Mouse (Mus musculus): ENCODE results near the gene Adh4. TPM values are rescaled to one million over a fixed set of nuclear protein-coding genes. Genes with fewer than 3 reads are reported as not detected.
"Not testable (repeated sequence)": the region's sequence is repeated elsewhere in the genome, so short reads cannot be mapped to it uniquely, and the experiment has no call there.

The Adh4 gene
- polyA plus RNA-seq, 1 experiment from 2014 or later, result not detected

DNA sequence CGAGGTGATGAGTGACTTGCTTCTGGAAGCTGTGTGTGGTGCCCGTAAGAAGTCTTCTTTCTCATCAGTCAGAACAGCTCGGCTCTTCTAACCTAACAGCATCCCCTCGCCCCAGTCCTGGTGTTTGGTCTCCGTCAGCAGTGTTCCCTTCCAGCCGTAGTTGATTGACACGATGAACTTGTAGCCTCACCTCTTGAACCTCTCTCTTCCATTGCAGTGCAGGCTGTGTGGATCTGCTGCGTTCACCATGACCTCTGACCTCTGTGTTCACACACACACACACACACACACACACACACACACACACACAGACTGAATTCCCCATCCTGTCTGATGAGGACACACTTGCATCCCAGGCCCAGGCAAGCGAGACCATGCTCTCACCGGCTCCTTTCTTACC lies 36.9 kb downstream of the Adh4 start:
- no peak for ATAC-seq (ENCODE audit: borderline replicate concordance, extremely low read depth, low FRiP score, low TSS enrichment)
- Histone ChIP-seq H3K36me3 (peaks cover 88% of the 10 kb centered on the region), H3K4me1 (no peaks in the 10 kb centered on the region), H3K27ac (no peak overlapping the region), H3K4me3 (no peak overlapping the region), H3K9me3 (no peaks in the 10 kb centered on the region), H3K27me3 (no peaks in the 10 kb centered on the region), H3K4me2 (no peak overlapping the region), H3K9ac (no peak overlapping the region)
- WGBS, result 82% methylated on average over 10 of the region's 10 CpGs

DNA sequence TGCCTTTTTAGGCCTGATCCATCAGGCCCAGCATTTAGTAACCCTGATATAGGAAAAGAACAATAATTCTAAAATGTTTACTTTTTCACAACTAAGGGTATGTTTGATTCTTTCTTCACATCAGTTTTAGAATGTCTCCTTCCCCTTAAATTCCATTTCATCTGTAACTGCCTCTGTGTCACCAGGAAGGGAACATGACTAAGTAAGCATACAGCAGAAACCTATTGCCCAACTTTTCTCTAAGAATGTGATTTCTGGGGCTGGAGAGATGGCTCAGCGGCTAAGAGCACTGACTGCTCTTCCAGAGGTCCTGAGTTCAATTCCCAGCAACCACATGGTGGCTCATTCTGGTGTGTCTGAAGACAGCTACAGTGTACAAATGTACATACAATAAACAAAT lies 39.0 kb downstream of the Adh4 start:
- H3K36me3 ChIP-seq, result peaks cover 91% of the 10 kb centered on the region

DNA sequence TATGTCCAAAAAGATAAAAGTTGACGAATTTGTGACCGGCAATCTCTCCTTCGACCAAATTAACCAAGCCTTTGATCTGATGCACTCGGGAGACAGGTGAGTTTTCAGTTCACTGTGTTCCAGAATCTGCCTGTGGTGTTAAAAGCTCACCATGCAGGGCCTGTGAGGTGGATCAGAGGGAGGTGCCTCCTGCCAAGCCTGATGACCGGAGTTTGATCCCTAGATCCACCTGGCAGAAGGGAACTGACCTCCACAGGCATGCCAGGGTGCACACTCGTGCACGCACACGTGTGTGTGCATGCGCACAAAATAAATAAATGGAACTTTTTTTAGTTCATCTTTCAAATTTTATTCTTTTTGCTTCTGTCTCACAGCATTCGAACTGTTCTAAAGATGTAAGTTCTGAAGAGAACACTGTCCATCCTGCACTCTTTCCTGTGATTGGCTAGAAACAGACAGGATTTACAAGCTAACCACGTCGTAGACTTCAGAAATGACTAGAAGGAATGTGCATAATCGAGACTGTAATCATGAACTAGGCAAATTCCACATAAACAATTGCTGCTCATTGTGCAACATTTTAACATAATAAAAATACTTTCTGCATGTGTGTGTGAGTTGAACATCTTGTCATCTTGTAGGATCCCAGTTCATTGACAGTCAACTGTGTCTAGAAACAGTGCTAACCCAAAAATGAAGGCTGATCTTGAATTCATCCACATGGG lies 39.6 kb downstream of the Adh4 start:
- H3K36me3 ChIP-seq, result peaks cover 91% of the 10 kb centered on the region
- no peak overlapping the region for H3K4me2 ChIP-seq
- no peak overlapping the region for H3K9ac ChIP-seq
- no peak overlapping the region for H3K4me3 ChIP-seq
- 81% methylated on average over 13 of the region's 13 CpGs for WGBS
- H3K27ac ChIP-seq, result no peak overlapping the region
- no peak for ATAC-seq (ENCODE audit: borderline replicate concordance, extremely low read depth, low FRiP score, low TSS enrichment)
- no peaks in the 10 kb centered on the region for H3K9me3 ChIP-seq
- no peaks in the 10 kb centered on the region for H3K4me1 ChIP-seq
- H3K27me3 ChIP-seq, result no peaks in the 10 kb centered on the region

More for the DNA sequence above, 39.0 kb downstream of the Adh4 start:
- Histone ChIP-seq H3K4me3 (no peak overlapping the region), H3K27me3 (no peaks in the 10 kb centered on the region), H3K4me1 (no peaks in the 10 kb centered on the region), H3K27ac (no peak overlapping the region), H3K4me2 (no peak overlapping the region), H3K9me3 (no peaks in the 10 kb centered on the region), H3K9ac (no peak overlapping the region)
- WGBS, result 86% methylated on average over 1 of the region's 1 CpGs
- no peak for ATAC-seq (ENCODE audit: borderline replicate concordance, extremely low read depth, low FRiP score, low TSS enrichment)

DNA sequence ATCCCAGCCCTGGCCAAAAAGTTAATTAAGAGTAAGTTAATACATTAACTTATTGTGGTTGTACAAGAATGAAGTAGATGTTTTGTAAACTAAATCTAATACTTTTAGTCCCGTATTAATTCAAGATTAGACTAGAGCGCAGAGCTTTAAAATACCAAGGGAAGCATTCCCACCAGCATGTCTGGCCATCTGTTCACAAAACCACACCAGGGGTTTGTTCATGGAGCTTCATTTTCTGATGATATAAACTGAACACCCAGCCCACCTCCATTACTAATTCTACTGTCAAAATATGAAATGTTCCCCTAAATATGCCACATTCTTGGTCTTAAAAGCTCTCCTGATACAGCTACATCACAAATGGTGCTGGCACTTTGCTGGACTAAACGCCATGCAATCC lies 43.2 kb downstream of the Adh4 start:
- peaks cover 88% of the 10 kb centered on the region for H3K36me3 ChIP-seq

DNA sequence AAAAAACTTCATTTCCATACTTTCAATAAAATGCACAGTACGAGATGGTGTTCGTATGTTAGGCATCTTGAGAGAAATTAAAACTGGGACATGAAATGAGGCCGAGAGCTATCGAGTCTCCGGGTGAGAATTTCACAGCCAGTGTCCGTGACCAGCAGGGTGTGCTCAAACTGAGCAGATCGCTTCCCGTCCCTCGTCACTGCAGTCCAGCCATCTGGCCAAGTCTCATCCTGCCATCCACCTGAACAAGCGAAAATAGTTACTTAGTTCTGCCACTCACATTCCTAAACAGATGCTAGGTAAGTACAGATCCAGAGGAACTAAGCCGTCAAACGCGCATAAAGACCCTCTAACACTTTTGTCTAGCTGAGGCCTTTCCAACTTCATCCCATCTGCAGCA lies 45.0 kb downstream of the Adh4 start:
- no peak overlapping the region for H3K9ac ChIP-seq
- no peak overlapping the region for H3K4me3 ChIP-seq
- H3K27ac ChIP-seq, result no peak overlapping the region
- H3K36me3 ChIP-seq, result peaks cover 86% of the 10 kb centered on the region
- no peaks in the 10 kb centered on the region for H3K9me3 ChIP-seq
- 79% methylated on average over 13 of the region's 13 CpGs for WGBS
- no peak for ATAC-seq (ENCODE audit: borderline replicate concordance, extremely low read depth, low FRiP score, low TSS enrichment)
- H3K4me1 ChIP-seq, result no peaks in the 10 kb centered on the region
- no peak overlapping the region for H3K4me2 ChIP-seq
- H3K27me3 ChIP-seq, result no peaks in the 10 kb centered on the region

More for the DNA sequence above, 43.2 kb downstream of the Adh4 start:
- Histone ChIP-seq H3K27ac (no peak overlapping the region), H3K27me3 (no peaks in the 10 kb centered on the region), H3K9ac (no peak overlapping the region), H3K4me2 (no peak overlapping the region), H3K4me3 (no peak overlapping the region), H3K9me3 (no peaks in the 10 kb centered on the region), H3K4me1 (no peaks in the 10 kb centered on the region)
- ATAC-seq (ENCODE audit: borderline replicate concordance, extremely low read depth, low FRiP score, low TSS enrichment), result no peak
- WGBS, result 94% methylated on average over 3 of the region's 3 CpGs

DNA sequence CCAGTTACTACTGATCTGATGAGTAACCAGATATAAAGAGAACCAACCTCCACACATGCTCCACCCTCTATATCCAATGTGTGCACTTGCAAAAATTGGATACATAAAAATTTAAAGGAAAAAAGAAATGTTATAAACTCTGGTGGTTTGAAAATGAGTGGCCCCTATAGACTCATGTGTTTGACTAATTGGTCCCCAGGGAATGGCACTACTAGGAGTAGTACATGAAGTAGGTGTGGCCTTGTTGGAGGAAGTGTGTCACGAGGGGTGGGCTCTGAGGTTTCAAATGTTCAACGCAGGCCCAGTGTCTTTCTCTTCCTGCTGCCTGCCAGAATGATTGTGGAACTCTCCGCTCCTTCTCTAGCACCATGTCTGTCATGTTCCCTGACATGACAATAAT lies 46.6 kb downstream of the Adh4 start:
- WGBS, result 86% methylated on average over 3 of the region's 3 CpGs
- no peak for ATAC-seq (ENCODE audit: borderline replicate concordance, extremely low read depth, low FRiP score, low TSS enrichment)
- Histone ChIP-seq H3K4me3 (no peak overlapping the region), H3K27ac (no peak overlapping the region), H3K9me3 (no peaks in the 10 kb centered on the region), H3K36me3 (peaks cover 83% of the 10 kb centered on the region), H3K9ac (no peak overlapping the region), H3K4me1 (no peaks in the 10 kb centered on the region), H3K4me2 (no peak overlapping the region), H3K27me3 (no peaks in the 10 kb centered on the region)

DNA sequence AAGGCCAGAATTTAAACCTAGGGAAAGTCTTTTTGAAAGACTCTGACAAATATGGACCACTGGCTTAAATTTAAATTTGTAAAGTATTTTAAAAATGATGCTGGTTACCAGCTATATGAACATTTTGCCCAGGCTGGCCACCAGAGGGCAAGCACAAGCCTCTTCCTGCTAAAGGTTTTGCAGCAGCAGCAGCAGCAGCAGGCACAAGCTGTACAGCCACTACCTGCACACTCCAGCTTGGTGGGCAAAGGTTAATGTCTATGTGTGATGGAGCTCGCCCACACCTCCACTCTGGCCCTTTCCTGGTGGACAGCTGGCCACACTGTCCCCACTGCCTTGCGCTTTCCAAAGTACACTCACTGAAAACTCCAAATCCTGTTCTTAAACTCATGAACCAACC lies 47.9 kb downstream of the Adh4 start:
- ATAC-seq (ENCODE audit: borderline replicate concordance, extremely low read depth, low FRiP score, low TSS enrichment), result no peak
- WGBS, result 70% methylated on average over 2 of the region's 2 CpGs
- H3K9me3 ChIP-seq, result no peaks in the 10 kb centered on the region
- H3K4me1 ChIP-seq, result no peaks in the 10 kb centered on the region
- H3K27me3 ChIP-seq, result no peaks in the 10 kb centered on the region
- peaks cover 82% of the 10 kb centered on the region for H3K36me3 ChIP-seq
- no peak overlapping the region for H3K4me3 ChIP-seq
- no peak overlapping the region for H3K4me2 ChIP-seq
- no peak overlapping the region for H3K27ac ChIP-seq
- H3K9ac ChIP-seq, result no peak overlapping the region

DNA sequence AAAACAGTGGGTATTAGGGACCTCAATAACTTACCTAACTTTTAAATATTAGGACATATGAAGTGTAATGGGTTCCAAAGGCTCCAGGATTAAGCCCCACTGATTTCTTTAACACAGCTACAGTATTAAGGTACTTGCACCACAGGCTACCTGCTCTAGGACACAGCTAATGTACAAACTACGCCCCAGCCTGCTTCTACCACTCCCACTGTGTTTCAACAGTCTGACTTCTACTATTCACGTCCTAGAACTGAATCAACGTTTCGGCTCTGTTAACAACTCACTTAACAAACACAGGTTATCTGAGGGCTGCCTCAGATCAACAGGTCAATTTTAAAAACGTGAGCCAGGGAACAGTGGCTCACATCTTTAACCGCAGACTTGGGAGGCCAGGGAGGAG lies 48.5 kb downstream of the Adh4 start:
- no peak overlapping the region for H3K4me2 ChIP-seq
- H3K9me3 ChIP-seq, result no peaks in the 10 kb centered on the region
- no peak overlapping the region for H3K4me3 ChIP-seq
- no peaks in the 10 kb centered on the region for H3K4me1 ChIP-seq
- H3K27me3 ChIP-seq, result no peaks in the 10 kb centered on the region
- no peak for ATAC-seq (ENCODE audit: borderline replicate concordance, extremely low read depth, low FRiP score, low TSS enrichment)
- no peak overlapping the region for H3K9ac ChIP-seq
- WGBS, result 65% methylated on average over 6 of the region's 6 CpGs
- no peak overlapping the region for H3K27ac ChIP-seq
- peaks cover 81% of the 10 kb centered on the region for H3K36me3 ChIP-seq

DNA sequence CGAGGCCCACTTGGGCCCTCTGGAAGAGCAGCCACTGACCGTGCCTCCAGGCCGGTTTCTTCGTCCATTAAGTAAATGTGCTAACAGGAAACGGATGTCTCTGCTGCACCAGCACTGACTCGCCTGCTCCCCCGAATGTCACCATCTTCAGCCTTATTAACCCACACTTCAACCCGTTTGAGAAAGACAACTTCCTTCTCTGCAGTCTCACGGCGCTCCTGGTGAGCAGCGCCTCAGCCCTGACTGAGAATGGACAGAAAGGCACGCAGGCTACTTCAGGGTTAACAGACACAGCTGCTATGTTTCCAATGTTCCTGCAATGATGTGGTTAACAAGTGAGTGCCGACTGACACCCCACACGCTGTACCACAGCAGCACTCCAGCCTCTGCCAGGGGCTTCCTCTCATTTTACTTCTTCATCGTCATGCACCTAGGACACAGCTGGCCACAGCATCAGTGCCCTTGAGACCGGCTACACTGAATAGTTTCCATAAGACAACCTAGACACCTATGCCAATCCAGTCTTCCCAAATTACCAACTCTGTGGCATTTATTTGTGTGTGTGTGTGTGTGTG lies 49.4 kb downstream of the Adh4 start:
- Histone ChIP-seq H3K27me3 (no peaks in the 10 kb centered on the region), H3K9me3 (no peaks in the 10 kb centered on the region), H3K9ac (no peak overlapping the region), H3K4me1 (no peaks in the 10 kb centered on the region), H3K4me3 (no peak overlapping the region), H3K27ac (no peak overlapping the region), H3K4me2 (no peak overlapping the region), H3K36me3 (peaks cover 82% of the 10 kb centered on the region)
- ATAC-seq (ENCODE audit: borderline replicate concordance, extremely low read depth, low FRiP score, low TSS enrichment), result no peak
- WGBS, result 53% methylated on average over 16 of the region's 16 CpGs

DNA sequence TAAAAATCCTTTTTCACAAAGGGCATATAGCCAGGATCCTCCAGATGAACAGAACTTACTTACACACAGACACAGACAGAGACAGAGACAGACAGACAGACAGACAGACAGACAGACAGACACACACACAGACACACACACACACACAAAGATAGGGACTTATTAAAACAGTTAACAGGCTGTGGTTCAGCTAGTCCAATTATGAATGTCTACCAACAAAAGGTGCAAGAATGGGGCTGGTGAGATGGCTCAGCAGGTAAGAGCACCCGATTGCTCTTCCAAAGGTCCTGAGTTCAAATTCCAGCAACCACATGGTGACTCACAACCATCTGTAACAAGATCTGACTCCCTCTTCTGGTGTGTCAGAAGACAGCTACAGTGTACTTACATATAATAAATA lies 51.4 kb downstream of the Adh4 start:
- H3K27ac ChIP-seq; H3K4me1 ChIP-seq; H3K9me3 ChIP-seq; ATAC-seq (ENCODE audit: borderline replicate concordance, extremely low read depth, low FRiP score, low TSS enrichment); H3K4me2 ChIP-seq; H3K9ac ChIP-seq; H3K27me3 ChIP-seq; H3K4me3 ChIP-seq: not testable (repeated sequence)
- 92% methylated on average over 1 of the region's 1 CpGs for WGBS
- H3K36me3 ChIP-seq, result peaks cover 78% of the 10 kb centered on the region

DNA sequence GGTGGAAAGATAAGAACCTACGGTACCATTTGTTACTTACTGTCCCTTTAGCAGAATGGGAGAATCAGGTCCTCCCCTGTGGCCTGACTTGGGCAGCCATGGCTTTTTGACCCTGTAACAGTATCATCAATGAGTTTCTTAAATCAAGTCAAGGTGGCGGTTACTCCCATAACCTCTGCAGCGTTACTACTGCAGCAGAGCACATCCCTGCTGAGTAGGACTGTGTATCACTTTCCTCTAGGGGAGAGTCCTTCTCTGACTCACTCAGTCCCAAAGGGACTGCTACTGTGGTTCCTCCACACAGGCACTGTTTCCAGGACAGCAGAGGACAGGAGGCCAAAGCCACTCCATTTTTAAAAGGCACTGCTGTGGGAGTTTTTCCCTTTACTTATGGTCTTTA lies 55.8 kb downstream of the Adh4 start:
- no peak overlapping the region for H3K9ac ChIP-seq
- no peak overlapping the region for H3K27ac ChIP-seq
- no peak for ATAC-seq (ENCODE audit: borderline replicate concordance, extremely low read depth, low FRiP score, low TSS enrichment)
- peaks cover 60% of the 10 kb centered on the region for H3K36me3 ChIP-seq
- no peaks in the 10 kb centered on the region for H3K4me1 ChIP-seq
- H3K9me3 ChIP-seq, result no peaks in the 10 kb centered on the region
- no peak overlapping the region for H3K4me2 ChIP-seq
- H3K27me3 ChIP-seq, result no peaks in the 10 kb centered on the region
- 92% methylated on average over 3 of the region's 3 CpGs for WGBS
- no peak overlapping the region for H3K4me3 ChIP-seq

DNA sequence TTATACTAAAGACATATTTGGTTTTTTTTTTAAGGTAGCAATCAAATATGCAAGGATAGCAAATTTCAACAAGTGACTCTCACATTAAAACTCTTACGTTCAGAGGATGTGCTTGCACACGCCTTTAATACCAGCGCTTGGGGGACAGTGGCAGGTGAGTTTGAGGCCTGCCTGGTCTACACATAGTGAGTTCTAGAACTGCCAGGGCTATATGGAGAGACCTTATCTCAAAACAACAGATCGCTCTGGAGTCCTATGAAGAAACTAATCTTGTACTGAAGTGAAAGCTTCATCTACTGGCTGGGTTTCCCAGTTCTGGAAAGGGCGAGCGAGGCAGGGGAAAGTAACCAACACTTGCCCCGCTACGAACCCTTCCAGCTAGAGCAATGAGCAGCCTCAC lies 64.2 kb downstream of the Adh4 start:
- no peak for ATAC-seq (ENCODE audit: borderline replicate concordance, extremely low read depth, low FRiP score, low TSS enrichment)
- no peaks in the 10 kb centered on the region for H3K9me3 ChIP-seq
- no peaks in the 10 kb centered on the region for H3K27me3 ChIP-seq
- H3K4me2 ChIP-seq, result no peak overlapping the region
- 91% methylated on average over 8 of the region's 8 CpGs for WGBS
- H3K9ac ChIP-seq, result no peak overlapping the region
- H3K27ac ChIP-seq, result no peak overlapping the region
- no peak overlapping the region for H3K4me3 ChIP-seq
- H3K4me1 ChIP-seq, result peaks cover 11% of the 10 kb centered on the region; the same call in 1 of the 2 replicates
- peaks cover 19% of the 10 kb centered on the region for H3K36me3 ChIP-seq

Measured in lung, embryonic 15.5 days (tissue).